Mouse (Mus musculus): ENCODE data around the gene Gm8251. TPM values are rescaled to one million over a fixed set of nuclear protein-coding genes. Genes with fewer than 3 reads are reported as not detected.

Gm8251 gene
- polyA plus RNA-seq, 1 experiment from 2014 or later = 0.16 TPM

DNA sequence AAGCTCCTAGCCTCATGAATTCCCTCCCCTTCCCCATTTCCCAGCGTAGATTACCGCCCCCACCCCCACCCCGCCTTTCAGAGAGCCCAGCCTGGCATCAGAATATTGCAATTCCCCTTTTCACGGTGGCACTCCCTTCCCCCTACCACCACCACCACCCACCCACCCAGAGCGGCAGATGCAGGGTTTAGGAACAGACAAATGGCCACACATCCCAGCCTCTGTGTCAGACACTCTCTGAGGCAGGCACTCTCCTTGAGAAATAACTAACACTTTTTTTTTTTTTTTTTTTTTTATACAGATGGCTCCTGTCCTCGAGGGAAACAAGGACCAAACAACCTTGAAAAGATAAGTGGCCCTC, 19.2 kb downstream of the Gm8251 start:
- Histone ChIP-seq H3K9ac (ENCODE audit: low read length) (peak overlapping the region; percentile 60), H3K36me3 (ENCODE audit: control insufficient read depth, insufficient read depth, low read length) (no peaks in the 10 kb centered on the region), H3K27me3 (ENCODE audit: control insufficient read depth, insufficient read depth, low read length) (no peaks in the 10 kb centered on the region), H3K4me2 (ENCODE audit: low read depth) (peak overlapping the region; percentile 65), H3K27ac (ENCODE audit: low read depth, low read length) (no peak overlapping the region), H3K9me3 (ENCODE audit: control insufficient read depth, low read length) (no peaks in the 10 kb centered on the region), H3K4me3 (ENCODE audit: low read depth, low read length) (peak overlapping the region; percentile 28), H3K4me1 (ENCODE audit: control insufficient read depth, insufficient read depth, low read length) (no peaks in the 10 kb centered on the region)
- ATAC-seq (ENCODE audit: insufficient read depth, low FRiP score, low TSS enrichment) = peak; percentile 64
- no peak for DNase-seq (ENCODE audit: low spot score)
- WGBS = 5% methylated on average over 6 of the region's 6 CpGs

DNA sequence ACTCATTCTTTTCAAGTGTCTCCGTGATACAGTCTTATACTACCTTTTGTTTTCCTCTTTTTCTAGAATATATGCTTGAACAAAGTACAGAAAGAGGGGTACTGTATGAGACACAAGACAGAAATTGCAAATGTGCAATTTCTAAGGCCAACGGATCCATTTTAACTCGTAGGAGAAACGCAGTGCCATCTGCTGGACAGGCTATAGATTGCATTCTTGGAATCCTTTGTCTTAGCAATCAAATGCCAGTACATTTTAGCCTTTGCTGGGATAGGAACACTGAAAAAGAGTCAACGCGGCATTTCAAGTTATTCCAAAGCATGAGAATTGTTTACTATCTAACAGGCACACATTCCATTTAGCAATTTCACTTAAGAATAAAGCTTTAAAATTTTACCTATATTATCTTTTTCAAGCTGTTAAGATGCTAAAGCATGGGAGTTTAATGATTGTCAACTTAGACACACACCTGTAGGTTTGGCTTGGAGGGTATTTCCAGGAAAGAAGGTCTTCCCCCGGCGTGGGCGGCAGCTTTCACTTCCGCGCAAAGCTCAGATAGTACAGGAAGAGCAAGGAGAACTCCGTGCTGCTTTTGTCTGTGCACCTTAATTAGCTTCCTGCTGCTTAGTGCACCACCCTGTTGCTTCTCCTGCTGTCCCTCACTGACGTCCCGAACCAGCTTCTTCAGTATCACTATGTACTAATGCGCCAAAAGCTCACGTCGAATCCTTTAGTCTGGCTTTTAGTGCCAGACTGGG, 19.8 kb downstream of the Gm8251 start:
- Histone ChIP-seq H3K4me3 (ENCODE audit: low read depth, low read length) (peak overlapping the region; percentile 28), H3K9me3 (ENCODE audit: control insufficient read depth, low read length) (no peaks in the 10 kb centered on the region), H3K27me3 (ENCODE audit: control insufficient read depth, insufficient read depth, low read length) (no peaks in the 10 kb centered on the region), H3K4me2 (ENCODE audit: low read depth) (peak overlapping the region; percentile 65), H3K36me3 (ENCODE audit: control insufficient read depth, insufficient read depth, low read length) (no peaks in the 10 kb centered on the region), H3K9ac (ENCODE audit: low read length) (peak overlapping the region; percentile 60), H3K27ac (ENCODE audit: low read depth, low read length) (no peak overlapping the region), H3K4me1 (ENCODE audit: control insufficient read depth, insufficient read depth, low read length) (no peaks in the 10 kb centered on the region)
- DNase-seq (ENCODE audit: low spot score) = peak; percentile 59
- peak; percentile 75 for ATAC-seq (ENCODE audit: insufficient read depth, low FRiP score, low TSS enrichment)
- 2% methylated on average over 17 of the region's 17 CpGs for WGBS

DNA sequence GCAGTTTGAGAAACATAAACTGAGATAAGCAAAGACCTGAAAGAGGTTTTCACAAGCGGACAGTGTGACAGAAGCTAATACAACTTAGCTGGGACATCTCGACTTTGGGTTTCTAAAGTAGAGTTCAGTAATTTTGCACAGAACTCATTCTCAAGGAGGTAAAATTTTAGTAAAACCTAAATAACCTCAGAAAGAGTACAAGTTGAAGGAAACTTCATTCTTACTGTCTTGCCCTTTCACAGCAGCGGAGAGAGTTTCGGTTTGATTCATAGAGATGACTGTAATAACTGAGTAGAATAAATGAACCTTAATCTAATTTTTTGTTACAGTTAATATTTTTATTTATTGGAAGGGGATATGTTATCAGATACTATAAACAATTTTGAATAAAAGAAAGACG, 28.8 kb downstream of the Gm8251 start:
- DNase-seq (ENCODE audit: low spot score) (no peak), ATAC-seq (ENCODE audit: insufficient read depth, low FRiP score, low TSS enrichment) (no peak)
- Histone ChIP-seq H3K27ac (ENCODE audit: low read depth, low read length) (no peak overlapping the region), H3K9me3 (ENCODE audit: control insufficient read depth, low read length) (no peaks in the 10 kb centered on the region), H3K4me3 (ENCODE audit: low read depth, low read length) (no peak overlapping the region), H3K4me2 (ENCODE audit: low read depth) (no peak overlapping the region), H3K9ac (ENCODE audit: low read length) (no peak overlapping the region), H3K36me3 (ENCODE audit: control insufficient read depth, insufficient read depth, low read length) (no peaks in the 10 kb centered on the region), H3K27me3 (ENCODE audit: control insufficient read depth, insufficient read depth, low read length) (no peaks in the 10 kb centered on the region), H3K4me1 (ENCODE audit: control insufficient read depth, insufficient read depth, low read length) (no peaks in the 10 kb centered on the region)
- WGBS = 89% methylated on average over 5 of the region's 5 CpGs

DNA sequence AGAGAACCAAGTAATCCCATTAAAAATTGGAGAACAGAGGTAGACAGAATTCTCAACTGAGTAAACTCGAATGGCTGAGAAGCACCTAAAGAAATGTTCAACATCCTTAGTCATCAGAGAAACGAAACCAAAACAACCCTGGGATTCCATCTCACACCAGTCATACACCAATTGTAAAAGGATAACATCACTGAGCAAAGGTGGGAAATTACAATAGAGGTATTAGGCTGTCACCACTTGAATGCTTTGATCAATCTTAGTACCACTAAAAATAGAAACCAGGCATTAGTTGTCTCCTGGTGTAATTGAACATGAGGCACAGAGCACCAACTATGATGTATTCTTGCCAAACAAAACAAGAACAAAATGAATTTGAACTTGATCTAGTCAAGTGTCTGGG, 29.5 kb downstream of the Gm8251 start:
- Histone ChIP-seq H3K9me3 (ENCODE audit: control insufficient read depth, low read length) (no peaks in the 10 kb centered on the region), H3K4me3 (ENCODE audit: low read depth, low read length) (no peak overlapping the region), H3K9ac (ENCODE audit: low read length) (no peak overlapping the region), H3K27me3 (ENCODE audit: control insufficient read depth, insufficient read depth, low read length) (no peaks in the 10 kb centered on the region), H3K27ac (ENCODE audit: low read depth, low read length) (no peak overlapping the region), H3K36me3 (ENCODE audit: control insufficient read depth, insufficient read depth, low read length) (no peaks in the 10 kb centered on the region), H3K4me2 (ENCODE audit: low read depth) (no peak overlapping the region), H3K4me1 (ENCODE audit: control insufficient read depth, insufficient read depth, low read length) (no peaks in the 10 kb centered on the region)
- WGBS = 82% methylated on average over 2 of the region's 2 CpGs
- ATAC-seq (ENCODE audit: insufficient read depth, low FRiP score, low TSS enrichment) (no peak), DNase-seq (ENCODE audit: low spot score) (no peak)

DNA sequence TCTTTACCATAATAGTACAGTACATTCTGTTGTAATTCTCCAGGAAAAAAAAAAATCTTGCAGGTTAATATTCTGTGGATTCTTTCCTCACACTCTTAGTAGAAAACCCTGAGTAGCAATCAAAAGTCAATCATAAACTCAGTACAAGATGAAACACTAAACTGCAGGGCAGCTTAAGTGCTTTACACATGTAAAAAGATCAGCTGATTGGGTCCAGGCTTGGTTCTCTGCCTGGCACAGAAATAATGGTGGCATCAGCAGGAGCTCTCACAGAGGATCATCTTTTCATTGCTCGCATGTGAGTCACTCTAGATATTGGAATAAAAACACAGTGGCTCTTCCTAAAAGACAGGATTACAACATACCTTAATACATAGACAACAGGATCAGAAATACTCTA, 34.1 kb downstream of the Gm8251 start:
- WGBS = 93% methylated on average over 1 of the region's 1 CpGs
- Histone ChIP-seq H3K4me2 (ENCODE audit: low read depth) (no peak overlapping the region), H3K9me3 (ENCODE audit: control insufficient read depth, low read length) (no peaks in the 10 kb centered on the region), H3K36me3 (ENCODE audit: control insufficient read depth, insufficient read depth, low read length) (no peaks in the 10 kb centered on the region), H3K4me3 (ENCODE audit: low read depth, low read length) (no peak overlapping the region), H3K9ac (ENCODE audit: low read length) (no peak overlapping the region), H3K27me3 (ENCODE audit: control insufficient read depth, insufficient read depth, low read length) (no peaks in the 10 kb centered on the region), H3K4me1 (ENCODE audit: control insufficient read depth, insufficient read depth, low read length) (no peaks in the 10 kb centered on the region), H3K27ac (ENCODE audit: low read depth, low read length) (no peak overlapping the region)
- no peak for ATAC-seq (ENCODE audit: insufficient read depth, low FRiP score, low TSS enrichment)
- no peak for DNase-seq (ENCODE audit: low spot score)

DNA sequence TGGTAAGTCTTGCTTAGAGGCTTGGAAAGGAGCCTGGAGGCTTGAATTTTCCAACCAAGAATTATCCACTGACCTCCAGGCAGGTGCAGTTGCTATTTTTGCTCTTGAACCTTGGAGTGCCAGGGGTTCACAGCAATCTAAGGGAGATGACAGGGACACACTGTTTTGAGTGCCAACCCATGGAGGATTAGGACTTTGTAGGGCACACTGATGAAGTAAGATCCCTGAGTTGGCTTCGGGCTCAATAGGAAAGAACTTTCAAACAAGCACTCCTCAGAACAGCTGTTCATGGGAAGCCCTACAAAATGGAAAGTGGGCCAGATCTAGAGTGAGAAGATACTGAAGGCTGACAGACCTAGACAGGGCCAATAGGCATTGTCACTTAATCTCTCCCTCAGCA, 39.1 kb downstream of the Gm8251 start:
- DNase-seq (ENCODE audit: low spot score) (no peak), ATAC-seq (ENCODE audit: insufficient read depth, low FRiP score, low TSS enrichment) (no peak)
- Histone ChIP-seq H3K27me3 (ENCODE audit: control insufficient read depth, insufficient read depth, low read length) (no peaks in the 10 kb centered on the region), H3K4me3 (ENCODE audit: low read depth, low read length) (no peak overlapping the region), H3K27ac (ENCODE audit: low read depth, low read length) (no peak overlapping the region), H3K4me2 (ENCODE audit: low read depth) (no peak overlapping the region), H3K36me3 (ENCODE audit: control insufficient read depth, insufficient read depth, low read length) (no peaks in the 10 kb centered on the region), H3K4me1 (ENCODE audit: control insufficient read depth, insufficient read depth, low read length) (no peaks in the 10 kb centered on the region), H3K9me3 (ENCODE audit: control insufficient read depth, low read length) (no peaks in the 10 kb centered on the region), H3K9ac (ENCODE audit: low read length) (no peak overlapping the region)
- 89% methylated on average over 1 of the region's 1 CpGs for WGBS

DNA sequence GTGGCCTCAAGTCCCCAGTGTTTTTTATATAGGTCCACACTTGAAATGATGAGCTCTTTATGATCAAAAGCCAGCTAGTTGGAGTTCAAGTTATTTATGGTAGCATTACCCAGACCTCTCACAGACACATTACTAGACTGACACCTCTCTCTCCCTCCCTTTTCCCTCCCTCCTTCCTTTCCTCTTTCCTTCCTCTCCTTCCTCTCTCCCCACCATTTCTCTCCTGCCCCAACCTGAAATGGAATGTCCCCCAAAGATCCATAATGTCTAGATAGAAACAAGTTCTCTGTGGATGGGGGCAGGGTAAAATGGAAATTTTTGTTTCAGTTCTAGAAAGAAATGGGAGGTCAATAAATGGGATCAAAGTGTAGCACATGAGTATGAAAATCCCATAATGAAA, 41.8 kb downstream of the Gm8251 start, which contains the start of gene Mettl21c:
Gene Mettl21c (minus strand): TSS at position 101 of the 400 bp plus-strand sequence.
- no peaks in the 10 kb centered on the region for H3K27me3 ChIP-seq (ENCODE audit: control insufficient read depth, insufficient read depth, low read length)
- H3K36me3 ChIP-seq (ENCODE audit: control insufficient read depth, insufficient read depth, low read length) = no peaks in the 10 kb centered on the region
- no peaks in the 10 kb centered on the region for H3K9me3 ChIP-seq (ENCODE audit: control insufficient read depth, low read length)
- no peak for ATAC-seq (ENCODE audit: insufficient read depth, low FRiP score, low TSS enrichment)
- DNase-seq (ENCODE audit: low spot score) = no peak
- no peak within 1 kb of the TSS for H3K9ac ChIP-seq (ENCODE audit: low read length)
- H3K4me3 ChIP-seq (ENCODE audit: low read depth, low read length) = no peak within 1 kb of the TSS
- no peak within 1 kb of the TSS for H3K27ac ChIP-seq (ENCODE audit: low read depth, low read length)
- H3K4me2 ChIP-seq (ENCODE audit: low read depth) = no peak within 1 kb of the TSS
- H3K4me1 ChIP-seq (ENCODE audit: control insufficient read depth, insufficient read depth, low read length) = no peaks in the 10 kb centered on the region

DNA sequence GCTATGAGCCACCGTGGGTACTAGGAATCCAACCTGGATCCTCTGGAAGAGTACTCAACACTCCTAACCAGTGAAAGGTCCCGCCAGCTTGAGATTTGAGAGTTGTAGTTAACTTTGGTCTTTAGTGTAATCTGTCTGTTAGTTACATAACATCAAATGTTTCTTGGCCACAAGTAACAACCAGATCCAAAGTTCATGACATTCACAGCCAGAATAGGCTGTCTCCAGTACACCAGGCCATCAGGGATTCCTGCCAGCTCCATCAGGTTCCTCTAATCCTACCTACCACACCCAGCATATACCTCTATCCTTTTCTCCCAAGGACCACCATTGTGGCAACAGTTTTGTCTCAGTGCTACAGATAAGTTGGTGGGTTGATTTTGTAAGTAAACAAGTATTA, 46.2 kb downstream of the Gm8251 start:
- Histone ChIP-seq H3K27me3 (ENCODE audit: control insufficient read depth, insufficient read depth, low read length) (no peaks in the 10 kb centered on the region), H3K4me3 (ENCODE audit: low read depth, low read length) (no peak overlapping the region), H3K4me2 (ENCODE audit: low read depth) (no peak overlapping the region), H3K4me1 (ENCODE audit: control insufficient read depth, insufficient read depth, low read length) (no peaks in the 10 kb centered on the region), H3K27ac (ENCODE audit: low read depth, low read length) (no peak overlapping the region), H3K36me3 (ENCODE audit: control insufficient read depth, insufficient read depth, low read length) (no peaks in the 10 kb centered on the region), H3K9ac (ENCODE audit: low read length) (no peak overlapping the region), H3K9me3 (ENCODE audit: control insufficient read depth, low read length) (no peaks in the 10 kb centered on the region)
- no peak for DNase-seq (ENCODE audit: low spot score)
- ATAC-seq (ENCODE audit: insufficient read depth, low FRiP score, low TSS enrichment) = no peak
- WGBS = 84% methylated on average over 2 of the region's 2 CpGs
